Mouse (Mus musculus): ENCODE results near the gene Gm49368. TPM values are rescaled to one million over a fixed set of nuclear protein-coding genes. Genes with fewer than 3 reads are reported as not detected.

Gene Gm49368
- polyA plus RNA-seq, 1 experiment from 2014 or later: not detected

DNA sequence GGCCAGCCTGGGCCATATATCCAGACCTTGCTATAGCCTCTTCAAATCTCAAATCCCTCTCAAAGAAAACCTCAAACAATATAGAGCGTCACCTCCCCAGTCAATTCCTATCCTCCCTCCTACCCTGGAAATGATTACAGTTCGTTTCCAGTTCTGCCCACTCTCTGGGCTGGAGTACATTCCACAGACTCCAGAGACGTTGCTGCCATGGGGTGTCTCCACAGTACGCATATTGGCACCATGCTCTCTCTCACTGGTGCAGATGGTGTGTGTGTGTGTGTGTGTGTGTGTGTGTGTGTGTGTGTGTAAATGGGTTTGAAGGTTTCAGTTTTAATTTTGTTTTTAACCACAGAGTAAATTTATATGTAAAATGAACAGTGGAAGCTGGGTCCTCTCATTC lies 42.8 kb downstream of the Gm49368 start:
- no peak for ATAC-seq (ENCODE audit: insufficient number of reproducible peaks, insufficient read depth, low FRiP score, low read depth)
- Histone ChIP-seq H3K36me3 (ENCODE audit: control insufficient read depth, insufficient read depth, low read length) (no peaks in the 10 kb centered on the region), H3K9me3 (ENCODE audit: control insufficient read depth, low read depth, low read length) (no peaks in the 10 kb centered on the region), H3K27me3 (ENCODE audit: control insufficient read depth, insufficient read depth, low read length) (no peaks in the 10 kb centered on the region), H3K4me2 (replicated peaks; ENCODE audit: low read depth, low read length) (no peak overlapping the region), H3K9ac (replicated peaks; ENCODE audit: low read depth, low read length) (no peak overlapping the region), H3K4me1 (ENCODE audit: control insufficient read depth, insufficient read depth, low read length) (no peaks in the 10 kb centered on the region), H3K27ac (ENCODE audit: low read length) (no peak overlapping the region), H3K4me3 (ENCODE audit: low read depth, low read length) (no peak overlapping the region)
- WGBS: 55% methylated on average over 4 of the region's 4 CpGs

GRCm38 (mm10) chr7:128107462-128107861 lies 45.0 kb downstream of the Gm49368 start:
- Histone ChIP-seq H3K4me2 (replicated peaks; ENCODE audit: low read depth, low read length) (no peak overlapping the region), H3K9me3 (ENCODE audit: control insufficient read depth, low read depth, low read length) (no peaks in the 10 kb centered on the region), H3K4me3 (ENCODE audit: low read depth, low read length) (no peak overlapping the region), H3K27me3 (ENCODE audit: control insufficient read depth, insufficient read depth, low read length) (no peaks in the 10 kb centered on the region), H3K27ac (ENCODE audit: low read length) (no peak overlapping the region), H3K36me3 (ENCODE audit: control insufficient read depth, insufficient read depth, low read length) (no peaks in the 10 kb centered on the region), H3K4me1 (ENCODE audit: control insufficient read depth, insufficient read depth, low read length) (no peaks in the 10 kb centered on the region), H3K9ac (replicated peaks; ENCODE audit: low read depth, low read length) (no peak overlapping the region)
- 88% methylated on average over 7 of the region's 7 CpGs for WGBS
- no peak for ATAC-seq (ENCODE audit: insufficient number of reproducible peaks, insufficient read depth, low FRiP score, low read depth)

DNA sequence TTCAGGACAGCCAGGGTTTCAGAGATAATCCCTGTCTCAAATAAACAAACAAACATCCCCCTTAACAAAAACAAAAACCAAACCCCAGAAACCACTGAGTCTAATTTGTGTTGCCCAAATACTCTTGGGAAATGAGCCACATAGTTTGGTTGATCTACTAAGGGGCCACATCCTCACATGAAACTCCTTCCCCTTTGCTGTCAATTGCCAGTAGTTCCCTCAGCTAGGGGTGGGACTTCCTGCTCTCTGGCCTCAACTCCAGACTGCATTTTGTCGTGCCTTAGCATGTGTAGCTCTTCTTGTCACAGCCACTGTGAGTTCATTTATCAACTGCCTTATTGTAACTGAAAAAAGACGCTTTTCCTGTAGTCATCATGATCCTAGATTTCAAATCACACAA lies 47.8 kb downstream of the Gm49368 start:
- no peak overlapping the region for H3K4me2 ChIP-seq (replicated peaks; ENCODE audit: low read depth, low read length)
- no peak overlapping the region for H3K9ac ChIP-seq (replicated peaks; ENCODE audit: low read depth, low read length)
- H3K4me1 ChIP-seq (ENCODE audit: control insufficient read depth, insufficient read depth, low read length): no peaks in the 10 kb centered on the region
- no peak overlapping the region for H3K4me3 ChIP-seq (ENCODE audit: low read depth, low read length)
- no peaks in the 10 kb centered on the region for H3K36me3 ChIP-seq (ENCODE audit: control insufficient read depth, insufficient read depth, low read length)
- no peak for ATAC-seq (ENCODE audit: insufficient number of reproducible peaks, insufficient read depth, low FRiP score, low read depth)
- H3K9me3 ChIP-seq (ENCODE audit: control insufficient read depth, low read depth, low read length): no peaks in the 10 kb centered on the region
- 54% methylated on average over 2 of the region's 2 CpGs for WGBS
- no peaks in the 10 kb centered on the region for H3K27me3 ChIP-seq (ENCODE audit: control insufficient read depth, insufficient read depth, low read length)
- no peak overlapping the region for H3K27ac ChIP-seq (ENCODE audit: low read length)

DNA sequence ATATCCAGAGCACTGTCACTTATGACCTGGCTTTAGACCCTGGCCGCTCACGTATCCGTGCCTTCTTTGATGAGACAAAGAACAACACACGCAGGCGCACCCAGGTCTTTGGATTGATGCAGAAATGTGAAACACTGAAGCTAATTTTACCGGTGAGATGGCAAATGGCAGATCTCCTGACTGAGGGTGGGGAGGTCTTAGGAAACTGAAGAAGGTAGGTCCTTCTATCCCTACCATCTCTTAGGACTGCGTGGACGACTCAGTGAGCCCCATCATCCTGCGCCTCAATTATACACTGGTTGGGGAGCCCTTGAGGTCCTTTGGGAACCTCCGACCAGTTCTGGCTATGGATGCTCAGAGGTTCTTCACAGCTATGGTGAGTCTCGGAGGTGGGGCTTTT lies 49.6 kb downstream of the Gm49368 start:
- ATAC-seq (ENCODE audit: insufficient number of reproducible peaks, insufficient read depth, low FRiP score, low read depth): no peak
- 93% methylated on average over 11 of the region's 11 CpGs for WGBS

DNA sequence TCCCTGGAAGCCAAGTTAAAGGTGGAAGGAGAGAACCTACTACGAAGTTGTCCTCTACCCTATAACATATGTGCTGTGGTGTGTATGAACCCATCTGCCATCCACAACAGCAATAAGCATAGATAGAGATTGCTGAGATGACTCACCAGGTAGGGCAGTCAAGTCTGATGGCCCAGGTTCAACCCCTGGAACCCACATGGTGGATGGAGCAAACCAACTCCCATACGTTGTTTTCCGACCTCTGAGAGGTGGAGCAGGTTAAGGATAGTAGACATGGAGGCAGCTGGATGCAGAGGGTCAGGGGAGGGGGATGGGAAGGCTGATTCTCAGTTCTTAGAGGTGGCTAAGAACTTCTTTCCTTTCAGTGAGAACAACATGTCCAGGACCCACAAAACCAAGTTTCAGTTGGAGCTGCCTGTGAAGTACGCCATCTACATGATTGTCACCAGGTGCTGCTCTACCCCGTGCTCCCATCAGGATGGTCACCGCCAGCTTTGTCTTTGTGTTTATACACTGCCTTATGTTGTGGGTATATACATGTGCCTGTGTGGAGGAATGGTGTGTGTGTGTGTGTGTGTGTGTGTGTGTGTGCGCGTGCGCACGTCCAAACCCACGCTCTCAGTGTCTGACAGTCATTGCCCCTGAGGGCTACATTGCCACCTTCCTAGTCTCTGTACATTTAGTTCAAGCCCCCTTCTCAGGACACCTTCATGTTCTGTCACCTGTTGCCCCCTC lies 52.1 kb downstream of the Gm49368 start:
- H3K9ac ChIP-seq (replicated peaks; ENCODE audit: low read depth, low read length): no peak overlapping the region
- no peaks in the 10 kb centered on the region for H3K36me3 ChIP-seq (ENCODE audit: control insufficient read depth, insufficient read depth, low read length)
- no peak for ATAC-seq (ENCODE audit: insufficient number of reproducible peaks, insufficient read depth, low FRiP score, low read depth)
- no peak overlapping the region for H3K4me2 ChIP-seq (replicated peaks; ENCODE audit: low read depth, low read length)
- WGBS: 92% methylated on average over 11 of the region's 11 CpGs
- H3K27ac ChIP-seq (ENCODE audit: low read length): no peak overlapping the region
- H3K27me3 ChIP-seq (ENCODE audit: control insufficient read depth, insufficient read depth, low read length): no peaks in the 10 kb centered on the region
- H3K9me3 ChIP-seq (ENCODE audit: control insufficient read depth, low read depth, low read length): no peaks in the 10 kb centered on the region
- no peak overlapping the region for H3K4me3 ChIP-seq (ENCODE audit: low read depth, low read length)
- no peaks in the 10 kb centered on the region for H3K4me1 ChIP-seq (ENCODE audit: control insufficient read depth, insufficient read depth, low read length)

More for the DNA sequence above, 49.6 kb downstream of the Gm49368 start:
- H3K4me3 ChIP-seq (ENCODE audit: low read depth, low read length): no peak overlapping the region
- no peaks in the 10 kb centered on the region for H3K9me3 ChIP-seq (ENCODE audit: control insufficient read depth, low read depth, low read length)
- H3K27ac ChIP-seq (ENCODE audit: low read length): no peak overlapping the region
- no peaks in the 10 kb centered on the region for H3K4me1 ChIP-seq (ENCODE audit: control insufficient read depth, insufficient read depth, low read length)
- H3K9ac ChIP-seq (replicated peaks; ENCODE audit: low read depth, low read length): no peak overlapping the region
- H3K4me2 ChIP-seq (replicated peaks; ENCODE audit: low read depth, low read length): no peak overlapping the region
- H3K36me3 ChIP-seq (ENCODE audit: control insufficient read depth, insufficient read depth, low read length): no peaks in the 10 kb centered on the region
- no peaks in the 10 kb centered on the region for H3K27me3 ChIP-seq (ENCODE audit: control insufficient read depth, insufficient read depth, low read length)

- Histone ChIP-seq H3K9ac (replicated peaks; ENCODE audit: low read depth, low read length) (no peak overlapping the region), H3K4me2 (replicated peaks; ENCODE audit: low read depth, low read length) (no peak overlapping the region), H3K4me1 (ENCODE audit: control insufficient read depth, insufficient read depth, low read length) (no peaks in the 10 kb centered on the region), H3K9me3 (ENCODE audit: control insufficient read depth, low read depth, low read length) (no peaks in the 10 kb centered on the region), H3K4me3 (ENCODE audit: low read depth, low read length) (no peak overlapping the region), H3K27ac (ENCODE audit: low read length) (no peak overlapping the region), H3K27me3 (ENCODE audit: control insufficient read depth, insufficient read depth, low read length) (no peaks in the 10 kb centered on the region), H3K36me3 (ENCODE audit: control insufficient read depth, insufficient read depth, low read length) (no peaks in the 10 kb centered on the region)
- ATAC-seq (ENCODE audit: insufficient number of reproducible peaks, insufficient read depth, low FRiP score, low read depth): no peak
- WGBS: 72% methylated on average over 5 of the region's 5 CpGs
Measured at GRCm38 (mm10) chr7:128115211-128115958, 52.9 kb downstream of the Gm49368 start.

GRCm38 (mm10) chr7:128116396-128116795 lies 53.9 kb downstream of the Gm49368 start:
- Histone ChIP-seq H3K36me3 (ENCODE audit: control insufficient read depth, insufficient read depth, low read length) (no peaks in the 10 kb centered on the region), H3K27ac (ENCODE audit: low read length) (no peak overlapping the region), H3K9ac (replicated peaks; ENCODE audit: low read depth, low read length) (no peak overlapping the region), H3K9me3 (ENCODE audit: control insufficient read depth, low read depth, low read length) (no peaks in the 10 kb centered on the region), H3K27me3 (ENCODE audit: control insufficient read depth, insufficient read depth, low read length) (no peaks in the 10 kb centered on the region), H3K4me1 (ENCODE audit: control insufficient read depth, insufficient read depth, low read length) (no peaks in the 10 kb centered on the region), H3K4me3 (ENCODE audit: low read depth, low read length) (no peak overlapping the region), H3K4me2 (replicated peaks; ENCODE audit: low read depth, low read length) (no peak overlapping the region)
- no peak for ATAC-seq (ENCODE audit: insufficient number of reproducible peaks, insufficient read depth, low FRiP score, low read depth)
- 89% methylated on average over 5 of the region's 5 CpGs for WGBS

GRCm38 (mm10) chr7:128119726-128120490 lies 57.4 kb downstream of the Gm49368 start:
- Histone ChIP-seq H3K27ac (ENCODE audit: low read length) (no peak overlapping the region), H3K36me3 (ENCODE audit: control insufficient read depth, insufficient read depth, low read length) (no peaks in the 10 kb centered on the region), H3K4me2 (replicated peaks; ENCODE audit: low read depth, low read length) (no peak overlapping the region), H3K27me3 (ENCODE audit: control insufficient read depth, insufficient read depth, low read length) (no peaks in the 10 kb centered on the region), H3K9me3 (ENCODE audit: control insufficient read depth, low read depth, low read length) (no peaks in the 10 kb centered on the region), H3K9ac (replicated peaks; ENCODE audit: low read depth, low read length) (no peak overlapping the region), H3K4me3 (ENCODE audit: low read depth, low read length) (no peak overlapping the region), H3K4me1 (ENCODE audit: control insufficient read depth, insufficient read depth, low read length) (no peaks in the 10 kb centered on the region)
- WGBS: 88% methylated on average over 6 of the region's 6 CpGs
- no peak for ATAC-seq (ENCODE audit: insufficient number of reproducible peaks, insufficient read depth, low FRiP score, low read depth)
